Mouse (Mus musculus): ENCODE results near the gene Akap7.
A peak's percentile ranks its signal among the peaks of the same experiment; 100 is the strongest.

The Akap7 gene

DNA sequence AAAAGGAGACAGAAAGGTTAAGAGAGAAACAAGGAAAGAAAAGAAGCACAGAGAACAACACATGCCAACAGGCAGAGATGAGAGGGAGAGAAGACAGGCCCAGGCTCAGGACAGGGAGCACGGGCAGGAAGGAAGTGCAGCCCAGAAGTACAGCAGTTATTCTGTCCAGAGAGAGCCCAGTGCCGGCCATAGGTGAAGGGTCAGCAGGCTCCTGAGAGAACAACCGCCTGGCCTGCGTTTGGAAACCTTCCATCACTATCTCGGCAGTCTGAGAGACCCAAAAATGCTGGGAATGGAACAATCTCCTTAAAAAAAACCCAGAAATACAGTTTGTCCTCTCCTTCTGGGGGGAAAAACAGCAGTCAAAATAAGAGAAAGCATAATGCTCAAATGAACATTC lies 50.2 kb downstream of the Akap7 start:
- DNase-seq (ENCODE audit: low read depth, low spot score) = no peak

GRCm38 (mm10) chr10:25253474-25253873 lies 54.2 kb downstream of the Akap7 start:
- DNase-seq (ENCODE audit: low read depth, low spot score) = no peak

- no peak for DNase-seq (ENCODE audit: low read depth, low spot score)
Measured at GRCm38 (mm10) chr10:25253006-25253405, 54.7 kb downstream of the Akap7 start.

DNA sequence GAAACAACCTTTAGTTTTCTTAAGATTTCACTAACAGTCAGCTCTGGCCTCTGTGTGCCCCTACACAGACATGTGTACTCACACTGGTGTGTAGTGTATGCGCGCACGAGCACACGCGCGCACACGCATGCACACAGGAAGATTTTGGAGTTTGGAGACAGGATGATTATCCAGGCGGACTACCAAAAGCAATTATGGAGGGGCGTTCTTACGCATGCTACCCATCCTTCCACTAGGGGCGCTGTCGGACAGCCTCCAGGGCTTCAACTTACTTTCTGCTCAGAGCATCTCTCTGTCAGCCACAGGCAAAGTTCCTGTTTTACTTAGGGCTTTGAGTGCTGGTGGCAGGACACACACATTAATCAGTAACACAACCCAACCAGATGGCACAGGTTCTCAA lies 57.6 kb downstream of the Akap7 start:
- DNase-seq (ENCODE audit: low read depth, low spot score) = peak; percentile 91

DNA sequence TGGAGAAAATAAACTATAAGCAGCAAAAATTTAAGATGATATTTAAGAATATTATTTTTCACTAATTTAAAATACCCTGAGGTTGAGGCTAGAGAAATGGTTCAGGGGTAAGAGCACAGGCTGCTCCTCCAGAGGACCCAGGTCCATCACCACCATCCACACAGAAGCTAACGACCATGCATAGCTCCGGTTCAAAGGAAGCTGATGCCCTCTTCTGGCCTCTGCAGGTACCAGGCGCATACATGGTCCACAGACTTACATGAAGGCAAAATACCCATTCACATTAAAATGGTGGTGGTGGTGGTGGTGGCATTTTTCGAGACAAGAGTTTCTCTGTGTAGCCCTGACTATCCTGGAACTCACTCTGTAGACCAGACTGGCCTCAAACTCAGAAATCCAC lies 61.5 kb downstream of the Akap7 start:
- DNase-seq (ENCODE audit: low read depth, low spot score) = peak; percentile 38

GRCm38 (mm10) chr10:25239156-25239555 lies 68.5 kb downstream of the Akap7 start:
- DNase-seq (ENCODE audit: low read depth, low spot score) = peak; percentile 77

- no peak for DNase-seq (ENCODE audit: low read depth, low spot score)
Measured at GRCm38 (mm10) chr10:25234080-25234479, 73.6 kb downstream of the Akap7 start.

- DNase-seq (ENCODE audit: low read depth, low spot score) = no peak
Measured at GRCm38 (mm10) chr10:25232700-25233099, 75.0 kb downstream of the Akap7 start.

DNA sequence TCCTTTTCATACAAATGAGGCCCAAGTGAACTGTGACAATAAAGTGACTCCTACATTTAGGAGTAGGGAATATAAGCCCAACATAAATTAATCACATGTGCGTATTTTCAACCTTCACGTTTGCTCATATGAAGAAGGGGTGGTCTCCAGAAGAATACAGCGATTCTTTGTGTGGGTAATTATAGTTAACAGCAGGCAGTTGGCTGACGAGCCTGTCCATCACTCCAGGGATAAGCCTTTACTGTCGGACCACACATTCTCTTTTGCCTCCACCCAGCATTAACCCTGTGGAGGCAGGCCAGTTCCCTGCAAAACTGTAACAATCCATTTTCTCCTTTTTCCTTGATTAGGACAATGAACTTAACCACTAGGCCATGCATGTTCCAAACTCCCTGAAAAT lies 76.3 kb downstream of the Akap7 start:
- no peak for DNase-seq (ENCODE audit: low read depth, low spot score)

GRCm38 (mm10) chr10:25224371-25224770 lies 83.3 kb downstream of the Akap7 start:
- DNase-seq (ENCODE audit: low read depth, low spot score) = no peak

DNA sequence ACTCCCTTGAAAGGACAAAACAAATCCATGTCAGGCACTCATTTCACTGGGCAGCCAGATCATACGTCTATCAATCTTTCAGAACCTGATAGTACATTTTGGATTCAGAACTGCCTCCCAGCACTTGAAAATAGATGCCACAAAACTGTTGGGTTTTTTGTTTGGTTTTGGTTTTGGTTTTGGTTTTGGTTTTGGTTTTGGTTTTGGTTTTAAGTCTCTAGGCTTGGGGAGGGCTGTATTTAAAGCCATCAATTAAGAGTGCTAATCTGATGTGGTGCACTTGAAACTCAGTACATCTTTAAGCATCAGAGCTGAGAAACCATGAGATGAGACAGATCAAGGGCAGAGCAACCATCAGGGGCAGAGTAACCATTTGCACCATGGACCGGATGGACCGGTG lies 86.9 kb downstream of the Akap7 start:
- DNase-seq (ENCODE audit: low read depth, low spot score) = no peak

GRCm38 (mm10) chr10:25219901-25220495 lies 87.7 kb downstream of the Akap7 start:
- no peak for DNase-seq (ENCODE audit: low read depth, low spot score)

GRCm38 (mm10) chr10:25219220-25219628 lies 88.4 kb downstream of the Akap7 start:
- DNase-seq (ENCODE audit: low read depth, low spot score) = peak; percentile 89

GRCm38 (mm10) chr10:25218746-25219145 lies 88.9 kb downstream of the Akap7 start:
- no peak for DNase-seq (ENCODE audit: low read depth, low spot score)

DNA sequence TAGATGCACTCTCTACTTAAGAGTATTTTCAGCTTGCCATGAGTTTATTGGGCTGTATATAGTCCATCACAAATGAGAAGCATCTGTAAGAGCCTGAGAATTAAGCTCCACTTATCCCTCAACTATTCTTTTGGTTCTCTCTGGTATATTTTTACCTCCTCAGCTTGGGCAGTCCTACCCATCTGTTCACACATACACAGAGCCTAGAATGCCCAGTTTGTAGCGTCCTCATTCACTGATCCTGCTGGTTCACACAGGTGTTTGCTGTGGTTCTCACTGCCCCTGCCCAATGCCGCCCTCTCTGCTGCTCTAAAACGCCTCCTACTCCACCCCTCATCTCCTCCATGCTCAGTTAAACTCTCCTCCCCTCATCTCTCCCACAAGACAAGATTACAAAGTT lies 91.7 kb downstream of the Akap7 start:
- DNase-seq (ENCODE audit: low read depth, low spot score) = no peak

- no peak for DNase-seq (ENCODE audit: low read depth, low spot score)
Measured at GRCm38 (mm10) chr10:25213716-25214115, 94.0 kb downstream of the Akap7 start.

GRCm38 (mm10) chr10:25208619-25209018 lies 99.1 kb downstream of the Akap7 start:
- no peak for DNase-seq (ENCODE audit: low read depth, low spot score)

- DNase-seq (ENCODE audit: low read depth, low spot score) = no peak
Measured at GRCm38 (mm10) chr10:25207866-25208265, 99.8 kb downstream of the Akap7 start.

GRCm38 (mm10) chr10:25200691-25201090 lies 107.0 kb downstream of the Akap7 start:
- no peak for DNase-seq (ENCODE audit: low read depth, low spot score)

DNA sequence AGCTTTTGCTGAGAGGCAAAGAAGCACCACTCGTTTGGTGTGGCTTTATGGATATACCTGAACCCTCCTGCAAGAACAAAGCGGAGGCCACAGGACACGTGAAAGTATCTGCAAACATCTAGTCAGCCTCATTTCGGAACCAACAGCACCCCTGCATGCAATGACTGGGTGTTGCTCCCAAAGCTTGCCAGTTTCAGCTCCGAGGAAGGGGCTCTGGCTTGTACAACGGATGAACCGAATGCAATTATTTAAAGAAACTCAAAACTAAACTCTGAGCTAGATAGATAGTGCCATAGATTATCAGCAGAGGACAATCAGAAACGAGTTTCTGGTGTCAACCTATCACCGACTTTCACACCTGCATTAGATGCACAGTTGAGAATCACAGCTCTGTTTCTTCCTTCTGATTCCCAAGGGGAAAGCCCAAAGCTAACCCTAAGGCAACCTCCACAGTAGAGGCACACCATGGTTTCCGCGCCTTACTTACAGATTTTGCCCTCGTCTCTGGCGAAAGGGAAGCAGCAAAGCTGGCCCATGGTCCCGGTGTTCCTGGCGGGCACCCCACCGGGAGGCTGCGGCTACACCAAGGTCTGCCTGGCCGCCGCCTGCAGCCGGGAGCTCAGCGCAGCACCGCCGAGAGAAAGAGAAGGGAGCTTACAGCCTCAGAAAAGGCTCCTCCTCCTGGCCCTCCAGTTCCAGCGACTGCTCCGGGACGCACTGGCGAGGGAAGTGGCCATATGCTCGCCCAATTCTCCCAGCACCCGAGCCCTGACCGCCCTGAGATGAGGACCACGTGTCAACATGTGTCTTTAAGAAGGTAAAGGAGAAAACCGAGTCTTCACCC lies 107.9 kb downstream of the Akap7 start:
- peak; percentile 46 for DNase-seq (ENCODE audit: low read depth, low spot score)

DNA sequence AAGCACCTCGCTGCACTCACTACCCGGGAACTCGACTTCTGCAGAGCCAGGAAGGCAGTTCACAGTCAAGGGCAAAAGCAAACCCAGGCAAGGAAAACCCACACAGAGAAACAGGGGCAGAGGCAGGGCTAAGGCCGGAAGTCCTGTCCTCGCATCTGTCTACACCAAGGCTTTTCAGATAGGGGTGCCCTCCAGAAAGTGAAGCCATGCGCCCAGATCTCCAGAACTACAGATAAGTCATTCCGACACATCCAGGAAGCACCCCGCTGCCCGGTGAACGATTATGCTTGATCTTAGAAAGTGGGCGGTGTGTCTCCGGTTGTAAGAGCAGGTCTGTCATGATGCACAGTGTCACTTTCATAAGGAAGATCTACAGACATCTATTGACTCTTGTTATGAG lies 109.1 kb downstream of the Akap7 start:
- DNase-seq (ENCODE audit: low read depth, low spot score) = no peak

- no peak for DNase-seq (ENCODE audit: low read depth, low spot score)
Measured at GRCm38 (mm10) chr10:25198048-25198447, 109.6 kb downstream of the Akap7 start.

Measured in ZHBTc4 (cell line).